Mouse (Mus musculus) cerebellum, adult 8-10 months (tissue): ENCODE measurements around the gene Atp6v0a1.

ENCODE experiments used
- DNase-seq: peaks from one replicate; pipeline ENCODE4 v3.0.0; 2022

Atp6v0a1 gene

GRCm38 (mm10) chr11:101086756-101087681 is 77.8 kb downstream of the Atp6v0a1 start, which contains the start of gene Mlx:
TSS of gene Mlx (plus strand) at chr11:101087277.
- DNase-seq, result peak; percentile 88

- DNase-seq, result no peak
Observed at GRCm38 (mm10) chr11:101087682-101088055, 78.4 kb downstream of the Atp6v0a1 start.

- no peak for DNase-seq
Observed at GRCm38 (mm10) chr11:101089931-101090330, 80.7 kb downstream of the Atp6v0a1 start.

- no peak for DNase-seq
Observed at GRCm38 (mm10) chr11:101094930-101095313, 85.7 kb downstream of the Atp6v0a1 start.

GRCm38 (mm10) chr11:101095314-101096024 is 86.2 kb downstream of the Atp6v0a1 start, which contains the start of gene Psmc3ip:
TSS of gene Psmc3ip (minus strand) at chr11:101095436.
- DNase-seq, result peak; percentile 93

GRCm38 (mm10) chr11:101098231-101098630 is 89.0 kb downstream of the Atp6v0a1 start:
- no peak for DNase-seq

- DNase-seq, result no peak
Observed at GRCm38 (mm10) chr11:101103011-101103410, 93.8 kb downstream of the Atp6v0a1 start.

GRCm38 (mm10) chr11:101109351-101109750 is 100.1 kb downstream of the Atp6v0a1 start:
- DNase-seq, result no peak

- DNase-seq, result no peak
Observed at GRCm38 (mm10) chr11:101110708-101111107, 101.5 kb downstream of the Atp6v0a1 start.

GRCm38 (mm10) chr11:101111178-101111577 is 101.9 kb downstream of the Atp6v0a1 start:
- DNase-seq, result no peak

- DNase-seq, result no peak
Observed at GRCm38 (mm10) chr11:101112186-101112585, 102.9 kb downstream of the Atp6v0a1 start.
